Mouse (Mus musculus): ENCODE results near the gene Naga. TPM values are rescaled to one million over a fixed set of nuclear protein-coding genes. Genes with fewer than 3 reads are reported as not detected.
"Not testable (repeated sequence)": the region's sequence is repeated elsewhere in the genome, so short reads cannot be mapped to it uniquely, and the experiment has no call there.

Gene Naga
- polyA plus RNA-seq, 1 experiment from 2014 or later: 47.8 TPM

DNA sequence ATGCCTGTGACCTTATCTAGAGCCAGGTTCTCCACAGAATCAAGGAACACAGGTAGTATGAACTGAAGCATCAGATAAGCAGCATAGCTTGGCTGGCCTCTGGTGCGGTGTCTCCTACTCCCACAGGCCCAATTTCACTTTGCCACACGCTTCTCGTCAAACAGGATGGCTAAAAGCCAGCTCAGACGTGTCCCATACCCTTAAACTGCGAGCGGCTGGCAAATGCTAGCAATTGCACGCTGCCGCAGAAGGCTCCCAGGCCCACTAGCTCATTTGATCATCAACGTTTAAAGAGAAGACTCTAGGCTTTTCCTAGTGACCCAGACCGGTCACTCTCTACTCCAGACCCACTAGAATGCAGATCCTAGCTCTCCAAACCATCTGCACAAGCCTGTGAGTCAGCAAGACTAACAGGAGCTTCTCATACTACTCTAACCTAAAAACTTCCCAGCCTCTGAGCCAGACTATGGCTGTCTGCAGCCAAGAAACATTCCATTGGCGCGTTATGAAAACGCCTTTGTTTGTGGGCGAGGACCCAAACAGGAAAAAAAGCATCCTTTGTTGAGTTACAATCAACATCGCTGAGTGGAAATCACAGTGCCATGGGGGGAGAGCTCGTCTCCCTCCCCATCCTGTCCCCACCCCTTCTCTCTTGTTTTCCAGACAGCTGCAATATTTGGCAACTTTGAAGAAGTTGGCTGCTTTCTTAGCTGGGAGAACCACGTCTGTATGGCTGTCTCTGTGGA, 37.8 kb upstream of the Naga start:
- Histone ChIP-seq H3K27me3 (ENCODE audit: control insufficient read depth, insufficient read depth, low read length) (no peaks in the 10 kb centered on the region), H3K9me3 (replicated peaks; ENCODE audit: control insufficient read depth, low read length) (no peaks in the 10 kb centered on the region), H3K27ac (ENCODE audit: low read length) (peak overlapping the region; percentile 66), H3K36me3 (ENCODE audit: control insufficient read depth, insufficient read depth) (0 out of 2 replicates have a peak, but pooled peaks cover 3% of the 10 kb centered on the region), H3K4me2 (ENCODE audit: low read depth, low read length) (no peak overlapping the region), H3K4me1 (ENCODE audit: control insufficient read depth, insufficient read depth, low read length) (peaks cover 27% of the 10 kb centered on the region), H3K9ac (ENCODE audit: low read length) (no peak overlapping the region), H3K4me3 (ENCODE audit: low read length) (no peak overlapping the region)
- WGBS: 60% methylated on average over 17 of the region's 17 CpGs
- peak; percentile 16; the same call in 1 of the 2 replicates for ATAC-seq (replicated peaks; ENCODE audit: extremely low read depth, insufficient read depth, low FRiP score)

DNA sequence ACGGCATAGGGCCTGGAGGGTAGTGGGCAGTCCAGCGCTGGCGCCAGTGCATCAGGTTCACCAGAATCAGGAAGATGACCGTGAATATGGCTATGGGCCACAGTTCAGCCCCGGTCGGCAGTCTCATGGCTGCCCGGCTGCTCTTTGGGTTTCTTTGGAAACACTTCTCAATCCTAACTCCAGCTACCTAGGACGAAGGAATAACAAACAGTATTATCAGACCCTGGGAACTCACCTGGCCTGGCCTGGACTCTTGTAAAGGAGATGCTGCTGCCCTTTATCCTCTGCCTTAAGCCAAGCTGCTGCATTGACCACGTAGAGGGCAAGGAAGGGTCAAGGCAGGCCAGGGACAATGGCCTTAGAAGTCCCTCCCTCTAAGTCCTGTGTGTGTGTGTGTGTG, 37.1 kb upstream of the Naga start:
- H3K27ac ChIP-seq (ENCODE audit: low read length): peak overlapping the region; percentile 66
- 0 out of 2 replicates have a peak, but pooled peaks cover 3% of the 10 kb centered on the region for H3K36me3 ChIP-seq (ENCODE audit: control insufficient read depth, insufficient read depth)
- H3K9me3 ChIP-seq (replicated peaks; ENCODE audit: control insufficient read depth, low read length): no peaks in the 10 kb centered on the region
- H3K27me3 ChIP-seq (ENCODE audit: control insufficient read depth, insufficient read depth, low read length): no peaks in the 10 kb centered on the region
- no peak for ATAC-seq (replicated peaks; ENCODE audit: extremely low read depth, insufficient read depth, low FRiP score)
- H3K4me1 ChIP-seq (ENCODE audit: control insufficient read depth, insufficient read depth, low read length): peaks cover 23% of the 10 kb centered on the region
- H3K9ac ChIP-seq (ENCODE audit: low read length): no peak overlapping the region
- WGBS: 85% methylated on average over 9 of the region's 9 CpGs
- no peak overlapping the region for H3K4me3 ChIP-seq (ENCODE audit: low read length)
- no peak overlapping the region for H3K4me2 ChIP-seq (ENCODE audit: low read depth, low read length)

DNA sequence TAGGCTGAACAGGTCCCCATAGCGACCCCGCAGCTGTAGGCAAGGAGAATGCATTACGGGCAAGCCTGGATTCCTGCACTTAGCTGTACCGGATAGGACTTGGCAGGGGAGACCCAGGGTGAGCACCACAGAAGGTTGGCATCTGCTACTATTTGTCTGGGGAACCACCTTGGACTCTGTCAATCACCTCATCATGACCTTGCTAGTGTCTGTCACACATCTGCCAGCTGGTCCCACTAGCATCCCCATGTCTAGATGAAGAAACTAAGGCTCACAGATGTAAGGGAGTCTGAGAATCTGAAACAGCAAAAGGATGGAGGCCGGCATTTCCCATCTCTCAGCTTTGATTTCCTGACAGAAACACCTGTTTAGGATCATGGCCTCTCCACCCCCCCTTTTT, 35.7 kb upstream of the Naga start:
- H3K4me1 ChIP-seq (ENCODE audit: control insufficient read depth, insufficient read depth, low read length): peaks cover 19% of the 10 kb centered on the region
- H3K9ac ChIP-seq (ENCODE audit: low read length): no peak overlapping the region
- H3K9me3 ChIP-seq (replicated peaks; ENCODE audit: control insufficient read depth, low read length): no peaks in the 10 kb centered on the region
- no peak overlapping the region for H3K4me2 ChIP-seq (ENCODE audit: low read depth, low read length)
- no peak overlapping the region for H3K4me3 ChIP-seq (ENCODE audit: low read length)
- H3K27ac ChIP-seq (ENCODE audit: low read length): no peak overlapping the region
- WGBS: 85% methylated on average over 5 of the region's 5 CpGs
- 0 out of 2 replicates have a peak, but pooled peaks cover 3% of the 10 kb centered on the region for H3K36me3 ChIP-seq (ENCODE audit: control insufficient read depth, insufficient read depth)
- H3K27me3 ChIP-seq (ENCODE audit: control insufficient read depth, insufficient read depth, low read length): no peaks in the 10 kb centered on the region
- ATAC-seq (replicated peaks; ENCODE audit: extremely low read depth, insufficient read depth, low FRiP score): no peak

DNA sequence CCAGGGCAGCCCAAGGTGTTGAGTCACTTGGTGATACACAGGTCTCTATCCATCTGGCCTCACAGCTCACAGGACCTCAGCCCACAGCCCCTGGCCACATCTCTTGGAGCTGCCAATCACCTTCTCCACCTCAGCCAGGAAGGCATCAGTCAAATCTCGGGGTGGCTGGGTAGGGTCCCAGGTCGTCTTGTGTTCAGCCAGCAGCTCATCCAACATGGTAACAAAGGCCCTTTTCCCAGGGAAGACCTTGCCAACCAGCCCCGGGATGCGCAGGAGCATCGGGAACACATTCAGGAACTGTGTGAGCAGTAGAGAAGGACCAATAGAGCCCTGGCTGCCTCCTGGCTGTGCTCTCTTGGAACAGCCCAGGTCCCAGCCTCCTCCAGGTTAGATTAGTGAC, 34.3 kb upstream of the Naga start:
- Histone ChIP-seq H3K36me3 (ENCODE audit: control insufficient read depth, insufficient read depth) (0 out of 2 replicates have a peak, but pooled peaks cover 3% of the 10 kb centered on the region), H3K27ac (ENCODE audit: low read length) (no peak overlapping the region), H3K27me3 (ENCODE audit: control insufficient read depth, insufficient read depth, low read length) (no peaks in the 10 kb centered on the region), H3K9me3 (replicated peaks; ENCODE audit: control insufficient read depth, low read length) (no peaks in the 10 kb centered on the region), H3K4me2 (ENCODE audit: low read depth, low read length) (no peak overlapping the region), H3K4me1 (ENCODE audit: control insufficient read depth, insufficient read depth, low read length) (peaks cover 9% of the 10 kb centered on the region), H3K9ac (ENCODE audit: low read length) (no peak overlapping the region), H3K4me3 (ENCODE audit: low read length) (no peak overlapping the region)
- WGBS: 79% methylated on average over 5 of the region's 5 CpGs
- ATAC-seq (replicated peaks; ENCODE audit: extremely low read depth, insufficient read depth, low FRiP score): no peak

DNA sequence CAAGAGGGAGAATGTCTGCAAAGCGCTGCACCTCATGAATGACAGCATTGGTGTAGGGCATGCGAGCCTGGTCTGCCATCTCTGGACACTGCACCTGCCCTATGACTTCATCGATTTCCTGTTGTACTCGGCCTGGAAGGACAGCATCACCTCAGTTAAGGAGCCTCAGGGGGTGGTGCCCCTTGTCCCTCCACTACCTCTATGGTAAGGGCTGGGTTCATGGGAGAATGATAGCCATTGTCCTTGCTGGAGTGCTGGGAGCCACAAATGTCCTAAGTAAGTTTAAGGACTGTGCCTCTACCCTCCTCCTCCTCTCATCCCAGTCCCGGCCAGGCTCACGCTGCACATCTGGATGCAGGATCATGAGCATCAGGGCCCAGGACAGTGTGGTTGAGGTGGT, 33.7 kb upstream of the Naga start:
- ATAC-seq (replicated peaks; ENCODE audit: extremely low read depth, insufficient read depth, low FRiP score): no peak
- no peak overlapping the region for H3K27ac ChIP-seq (ENCODE audit: low read length)
- 85% methylated on average over 6 of the region's 6 CpGs for WGBS

DNA sequence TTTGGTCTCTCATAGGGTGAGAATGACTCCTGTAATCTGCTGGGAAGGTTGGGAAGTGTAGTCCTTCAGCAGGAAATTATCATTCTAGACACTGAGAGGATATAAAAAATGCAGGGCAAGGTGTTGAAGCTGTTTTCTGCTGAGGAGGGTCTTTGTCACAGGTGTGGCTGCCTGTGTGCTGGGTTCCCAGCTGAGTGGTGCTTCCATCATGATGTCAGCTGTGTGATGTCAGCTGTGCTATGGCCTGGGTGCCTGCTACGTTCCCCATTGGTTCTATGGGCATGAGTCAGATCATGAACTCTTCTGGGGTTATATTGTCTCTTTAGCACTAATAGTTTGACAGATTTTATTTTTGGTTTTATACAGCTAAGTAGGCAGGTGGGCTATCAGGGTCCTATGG, 30.1 kb upstream of the Naga start:
- Histone ChIP-seq H3K27ac (ENCODE audit: low read length) (no peak overlapping the region), H3K9ac (ENCODE audit: low read length) (no peak overlapping the region), H3K4me1 (ENCODE audit: control insufficient read depth, insufficient read depth, low read length) (no peaks in the 10 kb centered on the region; the same call in 1 of the 2 replicates), H3K4me2 (ENCODE audit: low read depth, low read length) (no peak overlapping the region), H3K9me3 (replicated peaks; ENCODE audit: control insufficient read depth, low read length) (no peaks in the 10 kb centered on the region), H3K27me3 (ENCODE audit: control insufficient read depth, insufficient read depth, low read length) (no peaks in the 10 kb centered on the region), H3K4me3 (ENCODE audit: low read length) (no peak overlapping the region), H3K36me3 (ENCODE audit: control insufficient read depth, insufficient read depth) (0 out of 2 replicates have a peak, but pooled peaks cover 3% of the 10 kb centered on the region)
- ATAC-seq (replicated peaks; ENCODE audit: extremely low read depth, insufficient read depth, low FRiP score): no peak
- WGBS: 81% methylated on average over 1 of the region's 1 CpGs

More for the DNA sequence above, 33.7 kb upstream of the Naga start:
- Histone ChIP-seq H3K36me3 (ENCODE audit: control insufficient read depth, insufficient read depth) (0 out of 2 replicates have a peak, but pooled peaks cover 3% of the 10 kb centered on the region), H3K9ac (ENCODE audit: low read length) (no peak overlapping the region), H3K4me3 (ENCODE audit: low read length) (no peak overlapping the region), H3K27me3 (ENCODE audit: control insufficient read depth, insufficient read depth, low read length) (no peaks in the 10 kb centered on the region), H3K4me2 (ENCODE audit: low read depth, low read length) (no peak overlapping the region), H3K4me1 (ENCODE audit: control insufficient read depth, insufficient read depth, low read length) (peaks cover 8% of the 10 kb centered on the region), H3K9me3 (replicated peaks; ENCODE audit: control insufficient read depth, low read length) (no peaks in the 10 kb centered on the region)

DNA sequence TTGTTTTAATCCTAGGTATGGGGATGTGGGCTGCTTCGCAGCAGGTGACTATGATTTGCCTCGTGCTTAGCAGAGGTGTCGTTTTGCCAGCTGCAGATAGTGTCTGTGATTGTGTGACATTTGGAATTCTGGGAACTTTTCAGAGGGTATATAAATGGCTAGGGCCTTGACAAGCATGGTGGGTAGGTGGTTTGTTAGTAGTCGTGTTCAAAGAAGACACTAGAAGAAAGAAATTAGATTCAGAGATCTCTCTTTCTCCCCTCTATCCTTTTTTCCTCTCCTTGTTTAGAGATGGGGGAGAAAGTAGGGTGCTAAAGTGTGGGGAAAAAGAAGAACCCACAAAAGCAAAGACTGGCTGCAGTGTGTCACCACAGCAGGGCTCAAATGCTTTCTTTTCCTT, 29.4 kb upstream of the Naga start:
- WGBS: 83% methylated on average over 4 of the region's 4 CpGs

DNA sequence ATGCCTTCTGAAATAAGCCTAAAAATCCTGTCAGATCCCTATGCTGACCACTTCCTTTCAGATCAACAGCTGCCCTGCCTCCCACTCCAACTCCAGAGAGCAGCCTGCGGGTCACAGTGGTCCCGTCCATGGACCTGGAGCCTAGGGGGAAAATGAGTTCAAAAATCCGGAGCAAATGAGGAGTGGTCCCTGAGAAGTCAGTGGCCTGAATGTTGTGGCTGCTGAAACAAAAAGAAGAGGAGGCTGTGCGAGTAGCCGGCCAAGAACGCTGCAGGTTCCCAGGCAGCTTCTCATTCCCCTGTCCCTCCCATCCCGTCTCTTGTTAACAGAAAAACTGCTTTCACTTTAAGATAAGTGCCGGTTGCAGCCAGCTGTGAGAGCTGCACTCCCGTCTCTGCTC, 25.8 kb upstream of the Naga start:
- not testable (repeated sequence) for H3K4me1 ChIP-seq (ENCODE audit: control insufficient read depth, insufficient read depth, low read length); H3K9ac ChIP-seq (ENCODE audit: low read length); H3K9me3 ChIP-seq (replicated peaks; ENCODE audit: control insufficient read depth, low read length); H3K36me3 ChIP-seq (ENCODE audit: control insufficient read depth, insufficient read depth); H3K27me3 ChIP-seq (ENCODE audit: control insufficient read depth, insufficient read depth, low read length); ATAC-seq (replicated peaks; ENCODE audit: extremely low read depth, insufficient read depth, low FRiP score); H3K27ac ChIP-seq (ENCODE audit: low read length)
- WGBS: 12% methylated on average over 6 of the region's 9 CpGs
- Histone ChIP-seq H3K4me3 (ENCODE audit: low read length) (peak overlapping the region; percentile 18; the same call in 1 of the 2 replicates), H3K4me2 (ENCODE audit: low read depth, low read length) (peak overlapping the region; percentile 49)

More for the DNA sequence above, 29.4 kb upstream of the Naga start:
- no peaks in the 10 kb centered on the region; the same call in 1 of the 2 replicates for H3K4me1 ChIP-seq (ENCODE audit: control insufficient read depth, insufficient read depth, low read length)
- H3K9ac ChIP-seq (ENCODE audit: low read length): no peak overlapping the region
- H3K27me3 ChIP-seq (ENCODE audit: control insufficient read depth, insufficient read depth, low read length): no peaks in the 10 kb centered on the region
- no peak overlapping the region for H3K27ac ChIP-seq (ENCODE audit: low read length)
- H3K9me3 ChIP-seq (replicated peaks; ENCODE audit: control insufficient read depth, low read length): no peaks in the 10 kb centered on the region
- no peak overlapping the region for H3K4me2 ChIP-seq (ENCODE audit: low read depth, low read length)
- no peaks in the 10 kb centered on the region for H3K36me3 ChIP-seq (ENCODE audit: control insufficient read depth, insufficient read depth)
- no peak for ATAC-seq (replicated peaks; ENCODE audit: extremely low read depth, insufficient read depth, low FRiP score)
- no peak overlapping the region for H3K4me3 ChIP-seq (ENCODE audit: low read length)

DNA sequence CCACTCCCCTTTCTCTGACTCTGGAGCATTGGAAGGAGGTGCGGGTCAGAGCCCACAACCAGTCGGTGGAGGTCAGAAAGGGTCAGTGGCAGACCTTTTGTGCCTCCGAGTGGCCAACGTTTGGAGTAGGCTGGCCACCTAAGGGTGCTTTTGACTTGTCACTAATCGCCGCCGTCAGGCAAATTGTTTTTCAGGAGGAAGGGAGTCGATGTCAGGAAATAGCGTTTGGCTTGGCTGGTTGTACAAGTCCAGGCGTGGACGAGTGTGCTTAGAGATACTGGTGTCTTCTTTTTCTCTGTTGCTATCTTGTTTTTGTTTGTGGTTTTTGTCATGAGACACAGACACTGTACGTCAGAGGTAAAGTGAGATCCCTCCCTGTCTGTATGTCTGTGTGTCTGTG, 25.1 kb upstream of the Naga start:
- not testable (repeated sequence) for H3K4me2 ChIP-seq (ENCODE audit: low read depth, low read length); H3K36me3 ChIP-seq (ENCODE audit: control insufficient read depth, insufficient read depth); H3K27me3 ChIP-seq (ENCODE audit: control insufficient read depth, insufficient read depth, low read length); ATAC-seq (replicated peaks; ENCODE audit: extremely low read depth, insufficient read depth, low FRiP score); H3K4me3 ChIP-seq (ENCODE audit: low read length); H3K9me3 ChIP-seq (replicated peaks; ENCODE audit: control insufficient read depth, low read length); H3K9ac ChIP-seq (ENCODE audit: low read length); H3K27ac ChIP-seq (ENCODE audit: low read length)
- peaks cover 13% of the 10 kb centered on the region for H3K4me1 ChIP-seq (ENCODE audit: control insufficient read depth, insufficient read depth, low read length)
- 57% methylated on average over 7 of the region's 12 CpGs for WGBS
